Mouse (Mus musculus): ENCODE results near the gene Ncor2. TPM values are rescaled to one million over a fixed set of nuclear protein-coding genes. Genes with fewer than 3 reads are reported as not detected.

Ncor2 gene
- total RNA-seq, 2 experiments from 2014 or later, result 229 to 297 TPM

- no peak for DNase-seq (ENCODE audit: extremely low spot score in 1 of 2, low spot score in 1 of 2)
Observed at GRCm38 (mm10) chr5:125133651-125134050, 45.4 kb downstream of the Ncor2 start.

GRCm38 (mm10) chr5:125132566-125133260 is 46.3 kb downstream of the Ncor2 start:
- DNase-seq (ENCODE audit: extremely low spot score in 1 of 2, low spot score in 1 of 2), result no peak

- no peak for DNase-seq (ENCODE audit: extremely low spot score in 1 of 2, low spot score in 1 of 2)
Observed at GRCm38 (mm10) chr5:125132069-125132468, 47.0 kb downstream of the Ncor2 start.

GRCm38 (mm10) chr5:125130406-125130805 is 48.6 kb downstream of the Ncor2 start:
- DNase-seq (ENCODE audit: extremely low spot score in 1 of 2, low spot score in 1 of 2), result no peak

GRCm38 (mm10) chr5:125128939-125129385 is 50.1 kb downstream of the Ncor2 start:
- no peak for DNase-seq (ENCODE audit: extremely low spot score in 1 of 2, low spot score in 1 of 2)

- no peak for DNase-seq (ENCODE audit: extremely low spot score in 1 of 2, low spot score in 1 of 2)
Observed at GRCm38 (mm10) chr5:125127920-125128319, 51.1 kb downstream of the Ncor2 start.

- DNase-seq (ENCODE audit: extremely low spot score in 1 of 2, low spot score in 1 of 2), result no peak
Observed at GRCm38 (mm10) chr5:125127426-125127825, 51.6 kb downstream of the Ncor2 start.

- no peak for DNase-seq (ENCODE audit: extremely low spot score in 1 of 2, low spot score in 1 of 2)
Observed at GRCm38 (mm10) chr5:125125966-125126464, 53.0 kb downstream of the Ncor2 start.

- no peak for DNase-seq (ENCODE audit: extremely low spot score in 1 of 2, low spot score in 1 of 2)
Observed at GRCm38 (mm10) chr5:125125219-125125618, 53.8 kb downstream of the Ncor2 start.

- DNase-seq (ENCODE audit: extremely low spot score in 1 of 2, low spot score in 1 of 2), result no peak
Observed at GRCm38 (mm10) chr5:125124002-125124401, 55.0 kb downstream of the Ncor2 start.

- DNase-seq (ENCODE audit: extremely low spot score in 1 of 2, low spot score in 1 of 2), result no peak
Observed at GRCm38 (mm10) chr5:125123206-125123605, 55.8 kb downstream of the Ncor2 start.

- DNase-seq (ENCODE audit: extremely low spot score in 1 of 2, low spot score in 1 of 2), result no peak
Observed at GRCm38 (mm10) chr5:125122546-125122945, 56.5 kb downstream of the Ncor2 start.

GRCm38 (mm10) chr5:125122049-125122448 is 57.0 kb downstream of the Ncor2 start:
- DNase-seq (ENCODE audit: extremely low spot score in 1 of 2, low spot score in 1 of 2), result no peak

GRCm38 (mm10) chr5:125120517-125121303 is 58.3 kb downstream of the Ncor2 start:
- DNase-seq (ENCODE audit: extremely low spot score in 1 of 2, low spot score in 1 of 2), result no peak

GRCm38 (mm10) chr5:125117238-125117637 is 61.8 kb downstream of the Ncor2 start:
- no peak for DNase-seq (ENCODE audit: extremely low spot score in 1 of 2, low spot score in 1 of 2)

- DNase-seq (ENCODE audit: extremely low spot score in 1 of 2, low spot score in 1 of 2), result no peak
Observed at GRCm38 (mm10) chr5:125113029-125113428, 66.0 kb downstream of the Ncor2 start.

- DNase-seq (ENCODE audit: extremely low spot score in 1 of 2, low spot score in 1 of 2), result no peak
Observed at GRCm38 (mm10) chr5:125112588-125112987, 66.4 kb downstream of the Ncor2 start.

GRCm38 (mm10) chr5:125111137-125111536 is 67.9 kb downstream of the Ncor2 start:
- DNase-seq (ENCODE audit: extremely low spot score in 1 of 2, low spot score in 1 of 2), result peak in 1 of 2 experiments; percentile 38

- DNase-seq (ENCODE audit: extremely low spot score in 1 of 2, low spot score in 1 of 2), result no peak
Observed at GRCm38 (mm10) chr5:125110722-125111121, 68.3 kb downstream of the Ncor2 start.

GRCm38 (mm10) chr5:125110196-125110595 is 68.8 kb downstream of the Ncor2 start:
- no peak for DNase-seq (ENCODE audit: extremely low spot score in 1 of 2, low spot score in 1 of 2)

- peak; percentile 24 to 63 for DNase-seq (ENCODE audit: extremely low spot score in 1 of 2, low spot score in 1 of 2)
Observed at GRCm38 (mm10) chr5:125107011-125107651, 71.9 kb downstream of the Ncor2 start.

All from layer of hippocampus, postnatal 25 days (tissue).